Mouse (Mus musculus): ENCODE measurements around the gene Akap12.

Akap12 gene

DNA sequence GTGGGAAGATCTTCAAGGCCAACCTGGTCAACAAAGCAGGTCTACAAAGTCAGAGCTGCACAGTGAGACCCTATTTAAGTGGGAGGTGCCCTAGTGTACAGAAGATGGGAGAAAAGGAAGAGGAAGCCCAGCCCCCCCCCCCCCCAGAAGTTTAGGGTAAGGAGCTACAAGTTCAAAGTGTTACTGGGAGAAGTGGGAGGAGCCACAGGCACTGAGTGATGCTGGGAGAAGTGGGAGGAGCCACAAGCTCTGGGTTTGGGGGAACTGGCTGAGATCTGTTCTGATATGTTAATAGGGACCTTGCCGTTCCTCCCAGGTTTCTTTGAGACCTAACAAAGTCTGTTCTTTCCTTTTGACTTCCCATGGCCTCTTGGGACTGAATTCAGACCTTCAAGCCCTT lies 18.6 kb downstream of the Akap12 start:
- DNase-seq (ENCODE audit: low read depth, low spot score) = no peak

DNA sequence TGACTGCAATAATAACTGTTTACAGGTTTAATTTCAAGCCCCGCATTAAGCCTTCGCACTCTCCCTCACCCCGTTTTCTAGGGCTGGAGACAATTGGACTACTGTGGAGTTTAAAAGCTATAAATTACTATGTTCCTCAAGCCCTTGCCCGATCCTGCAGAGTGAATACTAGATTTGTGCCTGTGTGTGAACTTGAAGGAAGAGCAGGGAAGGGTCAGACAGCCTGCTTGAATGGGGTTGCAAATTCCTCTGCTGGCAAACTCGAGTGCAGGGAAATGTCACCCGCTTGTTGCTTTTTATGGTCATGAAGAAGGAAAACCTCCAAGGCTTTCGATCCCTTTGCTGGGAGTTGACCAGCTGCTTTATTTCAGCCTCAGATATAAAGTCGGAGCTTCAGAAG lies 19.6 kb downstream of the Akap12 start:
- DNase-seq (ENCODE audit: low read depth, low spot score) = no peak

DNA sequence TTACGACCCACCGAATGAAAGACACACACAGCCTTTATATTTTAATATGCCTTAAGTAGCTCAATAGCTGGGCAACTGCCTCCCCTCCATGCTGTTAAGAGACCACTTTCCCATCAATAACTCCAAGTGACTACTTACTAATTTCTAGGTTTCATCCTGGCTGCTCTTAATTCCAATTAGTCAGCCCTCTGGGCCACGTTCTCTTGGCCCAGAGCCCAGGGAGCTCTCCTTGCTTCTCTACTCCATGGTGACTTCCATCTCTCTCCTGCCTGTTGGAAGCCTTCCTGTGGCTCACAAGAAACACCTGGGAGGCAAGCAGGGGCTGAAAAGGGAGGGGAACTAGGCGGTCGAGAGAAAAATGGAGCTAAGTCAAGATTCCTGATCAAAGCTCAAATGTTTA lies 23.0 kb downstream of the Akap12 start:
- DNase-seq (ENCODE audit: low read depth, low spot score) = no peak

DNA sequence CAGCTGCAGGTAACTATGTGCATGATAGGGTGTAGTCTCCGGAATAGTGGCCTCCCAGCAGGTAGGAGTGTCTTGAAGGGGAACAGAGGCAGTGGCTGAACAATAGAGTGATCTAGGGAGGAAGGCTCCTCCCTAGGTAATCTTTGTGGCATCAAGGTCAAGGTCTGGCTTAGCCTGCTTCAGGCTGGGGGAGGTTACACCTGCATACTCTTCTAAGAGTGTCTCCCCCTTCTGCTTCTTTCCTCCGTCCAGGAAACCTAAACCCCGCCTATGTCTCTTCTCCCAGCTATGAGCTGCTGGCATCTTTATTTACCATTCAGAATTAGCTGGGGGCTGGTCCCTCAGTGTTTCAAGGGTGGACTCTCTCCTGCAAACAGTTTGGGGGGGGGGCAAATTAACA lies 23.5 kb downstream of the Akap12 start:
- DNase-seq (ENCODE audit: low read depth, low spot score) = no peak

DNA sequence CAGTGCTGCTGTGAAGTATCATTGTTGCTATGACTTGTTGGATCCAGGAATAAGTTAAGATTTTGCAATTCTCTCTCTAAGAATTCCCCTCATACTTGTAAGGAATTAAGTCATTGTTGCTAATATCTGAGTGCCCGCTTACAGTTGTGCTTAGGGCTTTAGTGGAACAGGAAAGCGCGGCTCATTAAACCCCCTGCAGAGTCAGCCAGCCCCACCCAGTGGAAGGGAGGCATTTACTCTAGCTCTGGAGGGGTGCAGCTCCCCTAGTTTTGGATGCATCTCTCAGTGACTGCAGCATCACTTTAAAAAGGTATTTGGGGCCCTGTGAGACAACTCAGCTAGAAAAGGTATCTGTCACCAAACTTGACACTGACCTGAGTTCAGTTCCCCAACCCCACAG lies 24.0 kb downstream of the Akap12 start:
- DNase-seq (ENCODE audit: low read depth, low spot score) = no peak

GRCm38 (mm10) chr10:4290561-4290960 lies 24.4 kb downstream of the Akap12 start:
- DNase-seq (ENCODE audit: low read depth, low spot score) = no peak

DNA sequence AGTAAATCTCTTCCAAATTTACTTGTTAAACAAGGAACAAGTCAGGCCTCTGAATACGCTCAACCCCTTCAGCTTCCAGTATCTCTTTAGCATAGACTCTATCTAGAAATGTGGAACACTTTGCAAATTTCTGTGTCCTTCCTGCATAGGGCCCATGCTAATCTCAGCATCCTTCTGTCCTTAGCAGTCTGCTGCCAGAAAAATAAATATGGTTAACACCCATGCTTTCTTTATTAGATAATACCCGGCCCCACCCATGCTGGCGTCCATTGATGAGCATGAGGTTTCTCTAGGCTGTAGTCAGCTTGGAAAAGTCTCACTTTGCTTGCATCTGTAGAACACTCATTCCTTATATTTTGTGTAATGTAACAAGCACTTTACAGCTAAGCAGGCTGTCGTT lies 27.2 kb downstream of the Akap12 start:
- no peak for DNase-seq (ENCODE audit: low read depth, low spot score)

GRCm38 (mm10) chr10:4303558-4303957 lies 37.4 kb downstream of the Akap12 start:
- DNase-seq (ENCODE audit: low read depth, low spot score) = no peak

DNA sequence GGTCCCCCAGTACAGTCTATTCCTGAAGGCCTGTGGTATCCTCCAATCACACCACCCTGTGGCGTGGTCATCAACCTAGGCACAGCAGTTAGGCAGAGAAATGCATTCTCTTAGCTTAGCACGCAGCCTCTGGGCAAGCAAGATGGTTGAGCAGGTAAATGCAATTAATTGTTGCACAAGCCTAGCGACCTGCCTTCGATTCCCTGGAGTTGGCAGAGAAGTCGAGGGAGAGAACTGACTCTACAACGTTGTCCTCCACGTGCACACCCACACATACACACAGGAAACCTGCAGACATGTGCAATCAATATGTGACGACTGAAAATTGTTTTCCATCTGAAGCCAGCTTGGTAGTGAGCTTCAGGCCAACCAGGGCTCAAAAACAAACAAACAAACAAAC lies 57.7 kb downstream of the Akap12 start:
- no peak for DNase-seq (ENCODE audit: low read depth, low spot score)

- DNase-seq (ENCODE audit: low read depth, low spot score) = no peak
Observed at GRCm38 (mm10) chr10:4325562-4325961, 59.4 kb downstream of the Akap12 start.

- DNase-seq (ENCODE audit: low read depth, low spot score) = no peak
Observed at GRCm38 (mm10) chr10:4327716-4328115, 61.5 kb downstream of the Akap12 start.

DNA sequence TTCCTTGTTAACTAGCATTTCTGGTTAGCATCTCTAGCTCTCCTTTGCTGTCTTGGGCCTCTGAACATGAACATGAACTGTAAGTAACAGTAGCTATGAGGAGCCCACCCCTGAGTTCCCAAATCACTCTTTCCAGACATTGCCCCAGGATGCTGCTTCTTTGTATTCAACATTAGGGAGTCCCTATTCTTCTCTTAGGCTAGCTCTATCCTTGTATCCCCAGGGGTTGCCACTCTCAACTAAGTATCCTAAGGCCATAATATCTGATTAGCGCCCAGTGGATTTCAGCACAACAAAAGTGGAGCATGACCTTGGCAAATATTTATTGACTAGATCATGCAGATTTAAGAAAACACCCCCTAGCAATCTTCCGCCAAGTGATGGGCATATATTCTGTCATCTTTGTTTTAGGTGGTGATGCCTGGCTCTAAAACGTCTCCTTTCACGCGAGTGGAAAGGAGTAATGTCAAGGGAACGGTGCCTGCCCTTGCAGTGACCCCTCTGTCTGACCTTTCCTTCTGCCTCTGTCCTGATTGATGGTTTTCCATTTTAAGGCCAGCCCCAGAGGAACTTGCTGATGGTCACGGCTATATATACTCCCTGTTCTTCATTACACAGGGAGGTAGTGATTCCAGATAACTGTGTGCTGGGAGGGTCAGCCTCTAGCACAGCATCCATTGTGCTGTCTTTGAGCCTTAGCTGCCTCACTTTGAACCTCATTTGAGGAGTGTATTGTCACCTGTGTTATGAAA lies 66.2 kb downstream of the Akap12 start:
- no peak for DNase-seq (ENCODE audit: low read depth, low spot score)

DNA sequence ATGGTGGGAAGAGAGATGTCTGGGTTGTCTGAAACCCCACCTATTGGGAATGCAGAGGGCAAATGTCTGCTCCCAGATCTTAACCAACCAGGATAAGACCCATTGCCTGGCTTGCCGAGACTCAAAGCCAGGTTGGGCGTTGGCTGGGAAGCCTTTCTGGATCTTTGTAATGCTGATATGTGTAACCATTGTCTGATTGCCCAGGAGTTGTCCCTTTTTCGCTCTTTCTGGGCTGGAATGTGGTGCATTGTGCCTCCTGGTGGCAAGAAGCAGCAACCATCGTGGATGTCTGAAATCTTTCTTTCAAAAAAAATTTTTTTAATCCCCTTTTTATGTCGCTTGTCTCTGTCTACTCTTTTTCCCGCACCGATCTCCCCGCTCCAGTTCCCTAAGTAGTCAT lies 67.1 kb downstream of the Akap12 start:
- DNase-seq (ENCODE audit: low read depth, low spot score) = peak; percentile 68

DNA sequence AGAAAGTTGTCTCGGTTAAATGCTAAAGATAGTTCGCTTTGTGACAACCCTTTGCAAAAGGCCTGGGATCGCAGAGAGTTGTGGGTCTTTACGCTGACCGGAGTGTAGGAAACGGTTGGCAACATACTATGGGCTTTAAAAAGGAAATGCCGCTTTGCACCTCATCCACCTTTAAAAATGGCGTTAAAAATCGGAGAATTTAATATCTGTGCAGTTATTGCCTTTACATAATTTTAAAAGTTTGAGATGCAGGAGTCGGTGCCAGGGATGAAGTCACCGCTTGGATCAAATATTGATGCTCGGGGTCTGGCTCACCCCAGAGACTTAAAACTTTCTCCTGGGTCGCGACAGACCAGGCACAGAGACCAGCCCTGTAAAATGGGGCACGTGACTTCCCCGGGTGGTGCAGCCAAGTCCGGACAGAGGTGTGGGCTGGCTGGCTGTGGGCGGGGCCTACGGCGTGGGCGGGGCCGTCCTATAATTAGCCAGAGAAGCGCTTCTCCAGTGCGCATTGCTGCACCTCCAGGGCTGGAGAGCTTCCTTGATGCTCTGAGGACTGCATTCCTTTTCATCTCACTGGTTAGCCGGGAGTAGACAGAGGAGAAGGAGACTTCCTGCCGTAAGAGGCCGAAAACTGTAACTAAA lies 68.0 kb downstream of the Akap12 start:
- peak; percentile 91 for DNase-seq (ENCODE audit: low read depth, low spot score)

DNA sequence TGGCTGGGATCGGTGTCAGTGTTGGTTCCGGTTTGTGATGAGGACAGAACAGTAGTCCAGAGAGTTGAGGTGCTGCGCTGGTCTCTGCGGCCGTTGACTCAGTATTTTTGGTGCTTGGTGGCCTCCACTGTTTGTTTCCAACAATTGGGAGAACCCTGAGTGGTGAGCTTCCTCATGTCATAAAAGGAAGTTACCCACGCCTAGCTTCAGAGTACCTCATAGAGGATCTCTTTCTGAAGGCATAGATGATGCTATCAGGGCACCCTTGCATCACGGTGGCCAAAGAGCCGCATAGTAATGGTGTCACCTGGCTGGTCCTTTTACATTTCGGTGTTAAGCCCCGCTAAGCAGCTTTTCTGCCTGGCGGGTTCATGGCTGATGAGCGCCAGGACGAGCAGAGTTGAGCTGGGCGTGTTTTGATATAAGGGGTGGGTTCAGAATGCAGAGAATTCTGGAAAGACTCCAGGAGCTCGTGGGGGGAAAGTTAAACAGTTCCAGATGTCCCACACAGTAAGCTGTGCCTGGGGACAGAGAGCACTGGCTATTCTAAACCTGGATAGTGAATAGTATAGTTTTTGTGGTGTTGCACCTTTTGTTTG lies 72.8 kb downstream of the Akap12 start:
- DNase-seq (ENCODE audit: low read depth, low spot score) = no peak

- DNase-seq (ENCODE audit: low read depth, low spot score) = peak; percentile 65
Observed at GRCm38 (mm10) chr10:4341430-4341829, 75.2 kb downstream of the Akap12 start.

DNA sequence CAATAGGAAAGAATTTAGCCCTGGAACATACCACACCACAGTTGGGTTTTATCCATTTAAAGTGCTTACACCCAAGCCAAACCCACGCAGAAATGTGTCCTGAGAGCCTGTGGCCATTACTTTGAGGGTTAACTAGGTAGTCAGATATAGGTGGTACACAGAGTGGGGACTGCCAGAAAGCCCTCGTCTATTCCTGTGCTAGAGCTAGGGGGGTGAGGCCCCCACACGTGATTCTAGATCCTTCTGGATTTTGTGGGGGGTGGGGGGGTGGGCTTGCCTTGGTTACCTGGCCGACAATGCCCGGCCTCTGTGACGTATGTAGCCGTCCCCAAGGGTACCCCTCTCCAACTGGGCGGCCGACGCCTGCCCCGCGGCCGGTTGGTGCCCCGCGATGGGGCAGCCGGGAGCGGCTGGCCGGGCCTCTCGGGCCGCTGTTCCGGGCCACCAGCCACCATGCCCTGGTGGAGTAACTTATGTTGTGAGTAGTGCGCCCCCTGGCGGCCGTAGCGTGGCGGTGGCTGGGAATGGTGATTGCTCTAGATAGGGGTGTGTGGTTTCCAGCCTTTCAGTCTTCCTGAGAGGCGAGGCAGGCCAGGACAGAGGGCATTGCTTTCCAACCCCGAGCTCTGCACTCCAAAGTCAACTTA lies 80.4 kb downstream of the Akap12 start:
- DNase-seq (ENCODE audit: low read depth, low spot score) = peak; percentile 89

- DNase-seq (ENCODE audit: low read depth, low spot score) = no peak
Observed at GRCm38 (mm10) chr10:4347136-4347492, 80.9 kb downstream of the Akap12 start.

- DNase-seq (ENCODE audit: low read depth, low spot score) = no peak
Observed at GRCm38 (mm10) chr10:4347591-4347990, 81.4 kb downstream of the Akap12 start.

- no peak for DNase-seq (ENCODE audit: low read depth, low spot score)
Observed at GRCm38 (mm10) chr10:4354371-4355260, 88.4 kb downstream of the Akap12 start.

DNA sequence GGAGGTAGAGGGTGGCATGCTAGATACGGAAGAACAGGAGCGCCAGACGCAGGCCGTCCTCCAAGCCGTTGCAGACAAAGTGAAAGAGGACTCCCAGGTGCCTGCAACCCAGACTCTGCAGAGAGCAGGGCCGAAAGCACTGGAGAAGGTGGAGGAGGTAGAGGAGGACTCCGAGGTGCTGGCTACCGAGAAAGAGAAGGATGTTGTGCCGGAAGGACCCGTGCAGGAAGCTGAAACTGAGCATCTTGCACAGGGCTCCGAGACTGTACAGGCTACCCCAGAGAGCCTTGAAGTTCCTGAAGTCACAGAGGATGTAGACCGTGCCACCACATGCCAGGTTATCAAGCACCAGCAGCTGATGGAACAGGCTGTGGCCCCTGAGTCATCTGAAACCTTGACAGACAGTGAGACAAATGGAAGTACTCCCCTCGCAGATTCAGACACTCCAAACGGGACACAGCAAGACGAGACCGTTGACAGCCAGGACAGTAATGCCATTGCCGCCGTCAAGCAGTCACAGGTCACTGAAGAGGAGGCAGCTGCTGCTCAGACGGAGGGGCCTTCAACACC lies 89.8 kb downstream of the Akap12 start:
- DNase-seq (ENCODE audit: low read depth, low spot score) = no peak

All from A20 (cell line).